Mouse (Mus musculus): Measurements from ENCODE around the gene Ndufb4. TPM values are rescaled to one million over a fixed set of nuclear protein-coding genes. Genes with fewer than 3 reads are reported as not detected.

Gene Ndufb4
- polyA plus RNA-seq, 1 experiment: 52.4 TPM

Other genes with a start within 250 kb of the Ndufb4 start
- gene Gtf2e1, start 114.7 kb downstream of the Ndufb4 start, polyA plus RNA-seq (2012; rRNA removed): 11.3 and 12.3 TPM in 2 replicates
- gene Rabl3, start 114.6 kb downstream of the Ndufb4 start, polyA plus RNA-seq (2012; rRNA removed): 7.1 and 7.7 TPM in 2 replicates
- 0.19 and 0.51 TPM in 2 replicates for gene Hgd, start 74.3 kb downstream of the Ndufb4 start, polyA plus RNA-seq (2012; rRNA removed)
- gene Fstl1, start 122.4 kb upstream of the Ndufb4 start, polyA plus RNA-seq (2012; rRNA removed): 246 and 266 TPM in 2 replicates
- 0.12 and 0.15 TPM in 2 replicates for gene Gm36028, start 206.7 kb upstream of the Ndufb4 start, polyA plus RNA-seq (2012; rRNA removed)
- 26.5 and 33.0 TPM in 2 replicates for gene Lrrc58, start 213.9 kb upstream of the Ndufb4 start, polyA plus RNA-seq (2012; rRNA removed)